Mouse (Mus musculus) intestine, embryonic 14.5 days (tissue): ENCODE results near the gene Runx2. TPM values are rescaled to one million over a fixed set of nuclear protein-coding genes. Genes with fewer than 3 reads are reported as not detected.

ENCODE experiments used
- ATAC-seq: fragments of 200-750 bp; cut with Nextera tagmentation; replicated peaks from 2 replicates; pipeline ENCODE4 v1.8.0; 2017; ENCODE audit warnings: low read depth, moderate number of reproducible peaks, moderate TSS enrichment, moderate library complexity; ENCODE audit not compliant: low FRiP score, low TSS enrichment
- DNase-seq: peaks from one replicate; pipeline ENCODE4 v3.0.0-alpha.2; 2018; ENCODE audit warnings: low spot score
- H3K27ac ChIP-seq: fragments of 300-500 bp; sonication (generic); 2 replicates; pipeline ENCODE4 v1.5.1; 2014; ENCODE audit warnings: low read depth, mild to moderate bottlenecking, control low read depth
- H3K27me3 ChIP-seq: fragments of 300-500 bp; sonication (generic); replicated peaks from 2 replicates; pipeline ENCODE4 v1.6.1; 2014; ENCODE audit warnings: low read length, control low read depth; ENCODE audit not compliant: control insufficient read depth, insufficient read depth
- H3K36me3 ChIP-seq: fragments of 300-500 bp; sonication (generic); 2 replicates; pipeline ENCODE4 v1.6.1; 2014; ENCODE audit warnings: low read length, control low read depth; ENCODE audit not compliant: control insufficient read depth, insufficient read depth
- H3K4me1 ChIP-seq: fragments of 300-500 bp; sonication (generic); replicated peaks from 2 replicates; pipeline ENCODE4 v1.6.1; 2014; ENCODE audit warnings: low read length, control low read depth, mixed read lengths; ENCODE audit not compliant: control insufficient read depth, insufficient read depth
- H3K4me2 ChIP-seq: fragments of 300-500 bp; sonication (generic); 2 replicates; pipeline ENCODE4 v1.6.1; 2014; ENCODE audit warnings: low read length
- H3K4me3 ChIP-seq: fragments of 300-500 bp; sonication (generic); 2 replicates; pipeline ENCODE4 v1.5.1; 2014; ENCODE audit warnings: low read depth, low read length, control low read depth, mixed read lengths
- H3K9ac ChIP-seq: fragments of 300-500 bp; sonication (generic); 2 replicates; pipeline ENCODE4 v1.6.1; 2014; ENCODE audit warnings: mild to moderate bottlenecking, low read length
- H3K9me3 ChIP-seq: fragments of 300-500 bp; sonication (generic); 2 replicates; pipeline ENCODE4 v1.6.1; 2016; ENCODE audit warnings: low read length, control low read depth; ENCODE audit not compliant: control insufficient read depth
- WGBS: fragments of 180-500 bp; shearing (Covaris S2); extraction: QIAGEN DNeasy Blood & Tissue Kit; methylation state at CpG from one replicate; pipeline ENCODE4 v1.1.7; 2014; 5-methylcytosine and 5-hydroxymethylcytosine counted together
- polyA plus RNA-seq: library from polyadenylated mRNA; unstranded; fragments of >200 nt; fragmentation: Nextera tagmentation; extraction: Ambion mirVana; gene quantifications from 2 replicates; pipeline ENCODE4 v1.2.1, GENCODE M21; 2014

Runx2 gene
- polyA plus RNA-seq, 1 experiment from 2014 or later, result 1.1 TPM

- Histone ChIP-seq H3K9ac (no peak overlapping the region), H3K4me1 (no peaks in the 10 kb centered on the region), H3K27ac (no peak overlapping the region), H3K4me2 (no peak overlapping the region), H3K27me3 (no peaks in the 10 kb centered on the region), H3K36me3 (no peaks in the 10 kb centered on the region), H3K9me3 (no peaks in the 10 kb centered on the region), H3K4me3 (no peak overlapping the region)
- WGBS, result 91% methylated on average over 10 of the region's 10 CpGs
- ATAC-seq (no peak), DNase-seq (no peak)
Observed at GRCm38 (mm10) chr17:44697053-44697452, 117.5 kb downstream of the Runx2 start.

DNA sequence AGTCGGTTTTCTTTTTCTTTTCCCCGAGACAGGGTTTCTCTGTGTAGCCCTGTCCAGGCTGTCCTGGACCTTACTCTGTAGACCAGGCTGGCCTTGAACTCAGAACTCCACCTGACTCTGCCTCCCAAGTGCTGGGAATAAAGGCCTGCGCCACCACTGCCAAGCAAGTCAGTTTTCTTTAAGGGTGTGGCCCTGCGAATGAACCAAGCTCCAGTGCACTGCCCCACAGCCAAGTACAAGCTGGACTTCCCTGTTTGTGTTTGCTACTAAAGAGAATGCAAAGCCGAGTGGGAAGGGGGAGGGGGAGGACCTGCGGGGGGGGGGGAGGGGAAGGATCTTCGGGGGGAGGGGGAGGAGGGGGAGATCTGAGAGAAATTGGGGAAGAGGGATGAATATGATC, 121.0 kb downstream of the Runx2 start:
- 63% methylated on average over 7 of the region's 7 CpGs for WGBS
- no peaks in the 10 kb centered on the region for H3K9me3 ChIP-seq
- no peak for ATAC-seq

DNA sequence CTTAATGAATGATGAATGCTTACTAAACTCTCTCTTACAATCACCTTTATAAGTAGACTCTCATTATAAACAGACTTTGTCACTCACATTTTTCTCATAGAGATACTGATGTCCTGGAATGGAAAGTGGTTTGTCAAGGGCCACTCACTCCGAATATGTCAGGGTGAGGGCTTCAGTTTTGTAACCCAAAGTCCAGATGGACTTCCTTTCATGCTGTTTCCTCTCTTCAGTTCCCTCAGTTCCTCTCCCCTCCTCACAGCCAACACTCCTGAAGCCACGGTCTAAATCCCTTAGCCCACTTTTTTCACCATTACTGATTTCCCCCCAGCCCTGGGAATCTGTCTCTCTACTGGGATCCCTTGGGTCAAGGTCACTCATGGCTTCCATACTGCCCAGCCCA, 123.1 kb downstream of the Runx2 start:
- Histone ChIP-seq H3K4me3 (no peak overlapping the region), H3K9ac (no peak overlapping the region), H3K27ac (no peak overlapping the region), H3K4me2 (no peak overlapping the region), H3K4me1 (peaks cover 9% of the 10 kb centered on the region; the same call in 1 of the 2 replicates), H3K36me3 (no peaks in the 10 kb centered on the region), H3K9me3 (no peaks in the 10 kb centered on the region), H3K27me3 (no peaks in the 10 kb centered on the region)
- DNase-seq (no peak), ATAC-seq (no peak)
- WGBS, result 80% methylated on average over 2 of the region's 2 CpGs

More for the DNA sequence above, 121.0 kb downstream of the Runx2 start:
- no peaks in the 10 kb centered on the region for H3K36me3 ChIP-seq
- no peak overlapping the region for H3K9ac ChIP-seq
- H3K27ac ChIP-seq, result no peak overlapping the region
- no peak overlapping the region for H3K4me3 ChIP-seq
- no peak overlapping the region for H3K4me2 ChIP-seq
- DNase-seq, result no peak
- H3K4me1 ChIP-seq, result peaks cover 9% of the 10 kb centered on the region; the same call in 1 of the 2 replicates
- no peaks in the 10 kb centered on the region for H3K27me3 ChIP-seq

GRCm38 (mm10) chr17:44690410-44691035, 124.1 kb downstream of the Runx2 start:
- Histone ChIP-seq H3K9me3 (no peaks in the 10 kb centered on the region), H3K27me3 (no peaks in the 10 kb centered on the region), H3K27ac (no peak overlapping the region), H3K4me3 (no peak overlapping the region), H3K9ac (no peak overlapping the region), H3K36me3 (no peaks in the 10 kb centered on the region), H3K4me2 (no peak overlapping the region), H3K4me1 (peaks cover 11% of the 10 kb centered on the region; the same call in 1 of the 2 replicates)
- ATAC-seq (no peak), DNase-seq (no peak)
- 84% methylated on average over 5 of the region's 5 CpGs for WGBS

DNA sequence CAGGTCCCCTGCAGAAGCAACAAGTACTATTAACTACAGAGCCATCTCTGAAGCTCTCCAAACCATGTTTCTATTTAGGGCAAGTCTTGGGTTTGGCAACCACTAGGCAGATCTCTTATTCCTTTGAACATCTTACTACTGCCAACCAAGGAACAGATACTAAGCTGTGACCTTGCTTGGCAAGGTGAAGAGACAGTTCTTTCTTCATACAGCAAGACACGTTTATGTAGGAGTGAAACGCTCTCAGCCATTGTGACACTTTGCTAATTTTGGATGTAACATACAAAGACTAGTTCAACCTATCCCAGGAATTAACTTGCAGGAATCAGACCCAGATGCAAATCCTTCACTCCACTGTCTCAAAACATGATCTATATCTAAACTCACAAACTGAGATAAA, 126.3 kb downstream of the Runx2 start:
- 74% methylated on average over 2 of the region's 2 CpGs for WGBS
- H3K9ac ChIP-seq, result no peak overlapping the region
- no peak for DNase-seq
- no peak for ATAC-seq
- no peaks in the 10 kb centered on the region for H3K9me3 ChIP-seq
- no peak overlapping the region for H3K27ac ChIP-seq
- H3K4me3 ChIP-seq, result no peak overlapping the region
- no peaks in the 10 kb centered on the region for H3K36me3 ChIP-seq
- H3K4me1 ChIP-seq, result peaks cover 12% of the 10 kb centered on the region; the same call in 1 of the 2 replicates
- no peaks in the 10 kb centered on the region for H3K27me3 ChIP-seq
- H3K4me2 ChIP-seq, result no peak overlapping the region

DNA sequence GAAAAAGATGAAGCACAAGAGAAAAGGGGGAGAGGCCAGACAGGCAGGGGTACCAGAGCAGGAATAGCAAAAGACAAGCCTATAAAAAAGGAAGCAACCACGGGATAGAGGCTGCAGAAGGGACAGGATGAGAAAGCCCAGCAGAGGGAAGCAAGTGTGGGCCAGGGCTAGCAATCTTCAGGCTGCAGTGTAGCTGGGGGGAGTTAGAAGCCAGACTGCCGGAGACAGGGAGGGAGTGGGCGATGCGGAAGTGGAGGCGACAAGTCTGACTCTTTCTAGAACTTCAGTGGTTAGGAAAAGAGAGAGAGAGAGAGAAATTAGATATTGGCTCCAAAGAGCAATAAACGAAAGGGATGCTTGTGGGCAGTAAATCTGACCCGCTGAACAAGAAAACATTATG, 129.1 kb downstream of the Runx2 start:
- H3K4me3 ChIP-seq, result no peak overlapping the region
- H3K9me3 ChIP-seq, result no peaks in the 10 kb centered on the region
- 22% methylated on average over 7 of the region's 7 CpGs for WGBS
- no peaks in the 10 kb centered on the region for H3K27me3 ChIP-seq
- H3K4me2 ChIP-seq, result no peak overlapping the region
- ATAC-seq (no peak), DNase-seq (no peak)
- H3K27ac ChIP-seq, result no peak overlapping the region
- H3K4me1 ChIP-seq, result peaks cover 12% of the 10 kb centered on the region; the same call in 1 of the 2 replicates
- H3K36me3 ChIP-seq, result no peaks in the 10 kb centered on the region
- no peak overlapping the region for H3K9ac ChIP-seq

DNA sequence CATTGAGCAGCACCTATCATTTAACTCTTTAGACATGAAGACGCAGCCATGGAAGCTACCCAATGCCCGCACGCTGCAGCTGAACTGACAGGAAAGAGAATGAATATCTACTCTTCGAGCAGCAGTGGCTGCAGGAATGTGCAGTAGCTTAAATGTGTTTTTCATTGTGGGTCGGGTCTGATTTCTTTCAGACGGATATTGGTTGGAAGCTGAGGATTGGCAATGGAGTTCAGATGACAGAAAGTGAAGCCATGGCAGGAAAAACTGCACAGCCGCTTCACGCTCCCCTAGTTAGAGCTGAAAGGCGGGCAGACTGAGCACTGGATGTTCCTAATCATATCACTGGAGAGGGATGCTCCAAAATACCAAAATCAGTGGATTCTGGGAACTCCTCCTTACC, 131.6 kb downstream of the Runx2 start:
- H3K4me1 ChIP-seq, result 0 out of 2 replicates have a peak, but pooled peaks cover 3% of the 10 kb centered on the region
- 82% methylated on average over 9 of the region's 9 CpGs for WGBS
- no peak overlapping the region for H3K4me2 ChIP-seq
- H3K27ac ChIP-seq, result no peak overlapping the region
- DNase-seq, result no peak
- no peaks in the 10 kb centered on the region for H3K36me3 ChIP-seq
- H3K9ac ChIP-seq, result no peak overlapping the region
- no peak for ATAC-seq
- H3K9me3 ChIP-seq, result peaks cover 5% of the 10 kb centered on the region; the same call in 1 of the 2 replicates
- H3K4me3 ChIP-seq, result no peak overlapping the region
- no peaks in the 10 kb centered on the region for H3K27me3 ChIP-seq

GRCm38 (mm10) chr17:44677782-44678181, 136.8 kb downstream of the Runx2 start:
- ATAC-seq (no peak), DNase-seq (no peak)
- H3K36me3 ChIP-seq, result no peaks in the 10 kb centered on the region
- no peak overlapping the region for H3K27ac ChIP-seq
- 76% methylated on average over 7 of the region's 7 CpGs for WGBS
- no peak overlapping the region for H3K9ac ChIP-seq
- no peaks in the 10 kb centered on the region for H3K27me3 ChIP-seq
- H3K4me3 ChIP-seq, result no peak overlapping the region
- peaks cover 5% of the 10 kb centered on the region; the same call in 1 of the 2 replicates for H3K9me3 ChIP-seq
- no peaks in the 10 kb centered on the region for H3K4me1 ChIP-seq
- no peak overlapping the region for H3K4me2 ChIP-seq

DNA sequence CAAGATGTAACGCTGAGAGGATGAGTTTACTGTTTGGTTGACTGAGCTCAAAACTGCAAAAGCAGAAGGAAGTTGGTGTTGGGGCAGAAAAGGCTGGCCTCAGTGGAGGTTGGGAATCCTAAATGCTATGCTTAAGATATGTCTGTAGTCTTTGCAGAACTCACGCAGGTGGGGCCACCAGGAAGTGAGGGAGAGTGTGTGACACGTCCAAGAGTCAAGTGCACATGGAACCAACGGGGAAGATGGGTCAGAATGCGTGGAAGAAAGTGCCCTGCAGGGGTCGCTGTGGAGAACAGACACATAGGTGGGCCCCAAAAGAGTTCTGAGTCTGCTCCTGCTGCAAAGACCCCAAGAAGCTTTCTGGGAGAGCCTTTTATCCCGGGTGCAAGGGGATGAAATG, 141.8 kb downstream of the Runx2 start:
- 72% methylated on average over 7 of the region's 7 CpGs for WGBS
- no peak overlapping the region for H3K9ac ChIP-seq
- H3K4me2 ChIP-seq, result no peak overlapping the region
- ATAC-seq, result no peak
- H3K36me3 ChIP-seq, result no peaks in the 10 kb centered on the region
- DNase-seq, result no peak
- no peaks in the 10 kb centered on the region for H3K27me3 ChIP-seq
- H3K4me3 ChIP-seq, result no peak overlapping the region
- H3K4me1 ChIP-seq, result peaks cover 6% of the 10 kb centered on the region; the same call in 1 of the 2 replicates
- no peak overlapping the region for H3K27ac ChIP-seq
- H3K9me3 ChIP-seq, result no peaks in the 10 kb centered on the region
